Mouse (Mus musculus): ENCODE results near the gene Fgg. TPM values are rescaled to one million over a fixed set of nuclear protein-coding genes. Genes with fewer than 3 reads are reported as not detected.

Gene Fgg
- total and polyA plus RNA-seq, 3 experiments, result 0.11 TPM; not detected in 2

DNA sequence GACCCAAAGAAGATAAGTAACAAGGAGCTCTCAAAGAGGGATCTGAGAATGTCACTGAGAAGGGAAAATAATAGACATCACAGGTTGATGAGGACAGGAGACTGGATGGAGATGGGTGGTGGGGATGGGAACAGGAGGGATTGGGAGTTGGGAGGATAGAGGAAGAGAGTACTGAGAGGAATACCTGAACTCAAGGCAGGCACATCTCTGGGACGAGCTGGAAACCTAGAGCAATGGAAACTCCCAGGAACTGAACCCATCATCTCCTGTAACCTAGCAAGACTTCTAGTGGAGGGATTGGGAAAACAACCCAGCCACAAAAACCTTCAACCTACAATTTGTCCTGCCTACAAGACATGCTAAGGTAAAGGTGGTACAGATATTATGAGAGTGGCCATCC, 8.7 kb downstream of the Fgg start:
- H3K4me3 ChIP-seq (ENCODE audit: low read depth, low read length), result no peak overlapping the region
- TF ChIP-seq CTCF (IDR thresholded peaks at IDR 0.05; ENCODE audit: low read depth, low read length) (no peak), GATA1 (IDR thresholded peaks at IDR 0.05; ENCODE audit: borderline replicate concordance, low read length) (no peak), POLR2AphosphoS5 (IDR thresholded peaks at IDR 0.05; ENCODE audit: insufficient replicate concordance, low read depth, low read length) (no peak), TAL1 (conservative IDR thresholded peaks at IDR 0.05; ENCODE audit: low read depth, low read length) (no peak), GATA2 (IDR thresholded peaks at IDR 0.05; ENCODE audit: borderline replicate concordance, low read depth, low read length) (no peak)
- H3K4me1 ChIP-seq (ENCODE audit: insufficient read depth, low read depth, low read length), result no peaks in the 10 kb centered on the region; the same call in 1 of the 2 replicates
- H3K27me3 ChIP-seq (ENCODE audit: insufficient read depth, low read length), result peaks cover 3% of the 10 kb centered on the region; the same call in 1 of the 2 replicates
- H3K9me3 ChIP-seq (replicated peaks), result no peaks in the 10 kb centered on the region
- DNase-seq (ENCODE audit: low spot score) (no peak), ATAC-seq (ENCODE audit: extremely low read depth, insufficient number of reproducible peaks, low FRiP score, poor library complexity, severe bottlenecking) (no peak)
- H3K36me3 ChIP-seq (replicated peaks), result no peaks in the 10 kb centered on the region

GRCm38 (mm10) chr3:83020387-83020786, 12.9 kb downstream of the Fgg start:
- DNase-seq (ENCODE audit: low spot score), result no peak
- no peaks in the 10 kb centered on the region; the same call in 1 of the 2 replicates for H3K4me1 ChIP-seq (ENCODE audit: insufficient read depth, low read depth, low read length)
- H3K27me3 ChIP-seq (ENCODE audit: insufficient read depth, low read length), result 0 out of 2 replicates have a peak, but pooled peaks cover under 1% of the 10 kb centered on the region
- TF ChIP-seq POLR2AphosphoS5 (IDR thresholded peaks at IDR 0.05; ENCODE audit: insufficient replicate concordance, low read depth, low read length), result no peak
- no peak for TF ChIP-seq GATA1 (IDR thresholded peaks at IDR 0.05; ENCODE audit: borderline replicate concordance, low read length)
- no peak for TF ChIP-seq CTCF (IDR thresholded peaks at IDR 0.05; ENCODE audit: low read depth, low read length)
- TF ChIP-seq TAL1 (conservative IDR thresholded peaks at IDR 0.05; ENCODE audit: low read depth, low read length), result no peak
- TF ChIP-seq GATA2 (IDR thresholded peaks at IDR 0.05; ENCODE audit: borderline replicate concordance, low read depth, low read length), result no peak
- H3K36me3 ChIP-seq (replicated peaks), result no peaks in the 10 kb centered on the region
- no peaks in the 10 kb centered on the region for H3K9me3 ChIP-seq (replicated peaks)
- no peak for ATAC-seq (ENCODE audit: extremely low read depth, insufficient number of reproducible peaks, low FRiP score, poor library complexity, severe bottlenecking)
- no peak overlapping the region for H3K4me3 ChIP-seq (ENCODE audit: low read depth, low read length)

GRCm38 (mm10) chr3:83021176-83021575, 13.7 kb downstream of the Fgg start:
- DNase-seq (ENCODE audit: low spot score) (no peak), ATAC-seq (ENCODE audit: extremely low read depth, insufficient number of reproducible peaks, low FRiP score, poor library complexity, severe bottlenecking) (no peak)
- peaks cover 7% of the 10 kb centered on the region; the same call in 1 of the 2 replicates for H3K27me3 ChIP-seq (ENCODE audit: insufficient read depth, low read length)
- H3K4me1 ChIP-seq (ENCODE audit: insufficient read depth, low read depth, low read length), result no peaks in the 10 kb centered on the region; the same call in 1 of the 2 replicates
- H3K4me3 ChIP-seq (ENCODE audit: low read depth, low read length), result no peak overlapping the region
- TF ChIP-seq CTCF (IDR thresholded peaks at IDR 0.05; ENCODE audit: low read depth, low read length) (no peak), GATA1 (IDR thresholded peaks at IDR 0.05; ENCODE audit: borderline replicate concordance, low read length) (no peak)
- H3K36me3 ChIP-seq (replicated peaks), result no peaks in the 10 kb centered on the region
- no peaks in the 10 kb centered on the region for H3K9me3 ChIP-seq (replicated peaks)

DNA sequence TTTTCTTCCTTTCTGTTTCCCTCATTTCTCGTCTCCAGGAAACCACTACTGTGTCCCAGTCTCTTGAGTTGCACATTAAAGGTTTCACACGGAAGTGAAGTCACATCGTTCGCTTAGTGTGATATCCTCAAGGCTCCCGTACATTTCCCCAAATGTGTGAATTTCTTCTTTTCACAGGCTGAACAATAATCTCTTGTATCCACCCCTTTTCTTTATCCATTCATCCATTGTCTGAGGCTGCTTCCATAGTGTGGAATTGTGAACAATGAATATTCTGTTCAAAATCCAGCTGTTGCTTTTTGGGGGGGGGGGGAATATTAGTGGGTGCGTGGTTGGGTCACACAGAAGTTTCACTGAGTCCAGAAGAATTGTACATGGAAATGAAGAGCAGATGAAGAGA, 17.5 kb downstream of the Fgg start:
- H3K27me3 ChIP-seq (ENCODE audit: insufficient read depth, low read length), result peaks cover 7% of the 10 kb centered on the region; the same call in 1 of the 2 replicates
- ATAC-seq (ENCODE audit: extremely low read depth, insufficient number of reproducible peaks, low FRiP score, poor library complexity, severe bottlenecking), result no peak
- H3K36me3 ChIP-seq (replicated peaks), result no peaks in the 10 kb centered on the region
- no peak overlapping the region for H3K4me3 ChIP-seq (ENCODE audit: low read depth, low read length)
- TF ChIP-seq GATA1 (IDR thresholded peaks at IDR 0.05; ENCODE audit: borderline replicate concordance, low read length), result no peak
- no peak for TF ChIP-seq POLR2AphosphoS5 (IDR thresholded peaks at IDR 0.05; ENCODE audit: insufficient replicate concordance, low read depth, low read length)
- H3K4me1 ChIP-seq (ENCODE audit: insufficient read depth, low read depth, low read length), result no peaks in the 10 kb centered on the region
- DNase-seq (ENCODE audit: low spot score), result no peak
- H3K9me3 ChIP-seq (replicated peaks), result no peaks in the 10 kb centered on the region

- ATAC-seq (ENCODE audit: extremely low read depth, insufficient number of reproducible peaks, low FRiP score, poor library complexity, severe bottlenecking) (no peak), DNase-seq (ENCODE audit: low spot score) (no peak)
- H3K4me1 ChIP-seq (ENCODE audit: insufficient read depth, low read depth, low read length), result no peaks in the 10 kb centered on the region
- peaks cover 7% of the 10 kb centered on the region; the same call in 1 of the 2 replicates for H3K27me3 ChIP-seq (ENCODE audit: insufficient read depth, low read length)
- no peak for TF ChIP-seq GATA2 (IDR thresholded peaks at IDR 0.05; ENCODE audit: borderline replicate concordance, low read depth, low read length)
- H3K36me3 ChIP-seq (replicated peaks), result no peaks in the 10 kb centered on the region
- H3K9me3 ChIP-seq (replicated peaks), result no peaks in the 10 kb centered on the region
- no peak within 1 kb of the TSS for H3K4me3 ChIP-seq (ENCODE audit: low read depth, low read length)
These were observed 18.2 kb downstream of the Fgg start, which contains the start of gene Fga for GRCm38 (mm10) chr3:83025475-83026301. Gene Fga, plus strand, starts transcription at chr3:83026076.

DNA sequence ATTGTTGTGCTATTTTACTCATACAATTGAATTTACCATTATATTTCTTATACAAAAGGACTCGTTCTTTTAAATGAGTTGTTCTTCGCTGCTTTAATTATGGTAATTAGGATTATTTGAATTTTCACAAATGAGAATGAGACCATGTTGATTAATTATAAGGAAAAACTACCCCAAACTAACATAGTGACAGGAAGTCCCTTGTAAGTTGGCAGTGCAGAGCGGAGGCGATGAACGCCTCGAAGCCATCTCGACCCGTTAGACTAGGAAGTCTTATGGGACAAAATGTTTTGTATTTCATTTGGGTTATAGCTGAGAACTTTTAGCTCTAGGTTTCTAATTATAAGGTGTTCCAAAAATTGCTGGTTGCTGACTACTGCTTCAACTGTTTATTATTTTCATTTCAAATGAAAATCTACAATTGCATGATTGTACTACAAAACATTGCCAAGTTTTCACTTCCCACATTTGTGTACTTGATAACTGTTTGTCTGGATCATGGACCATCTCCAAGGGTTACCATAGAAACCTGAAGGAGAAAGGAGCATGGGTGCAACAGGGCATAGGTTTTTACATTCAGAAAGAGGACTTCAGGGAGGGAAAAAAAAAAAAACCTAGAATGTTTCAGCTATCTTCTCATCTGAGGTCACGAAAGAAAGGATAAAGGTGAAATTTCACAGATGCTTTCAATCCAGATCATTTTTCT, 20.2 kb downstream of the Fgg start:
- Histone ChIP-seq H3K4me1 (ENCODE audit: insufficient read depth, low read depth, low read length) (no peaks in the 10 kb centered on the region), H3K27me3 (ENCODE audit: insufficient read depth, low read length) (peaks cover 17% of the 10 kb centered on the region; the same call in 1 of the 2 replicates), H3K4me3 (ENCODE audit: low read depth, low read length) (no peak overlapping the region), H3K9me3 (replicated peaks) (no peaks in the 10 kb centered on the region), H3K36me3 (replicated peaks) (no peaks in the 10 kb centered on the region)
- TF ChIP-seq TAL1 (conservative IDR thresholded peaks at IDR 0.05; ENCODE audit: low read depth, low read length) (no peak), CTCF (IDR thresholded peaks at IDR 0.05; ENCODE audit: low read depth, low read length) (no peak), GATA2 (IDR thresholded peaks at IDR 0.05; ENCODE audit: borderline replicate concordance, low read depth, low read length) (no peak), GATA1 (IDR thresholded peaks at IDR 0.05; ENCODE audit: borderline replicate concordance, low read length) (no peak), POLR2AphosphoS5 (IDR thresholded peaks at IDR 0.05; ENCODE audit: insufficient replicate concordance, low read depth, low read length) (no peak)
- DNase-seq (ENCODE audit: low spot score) (no peak), ATAC-seq (ENCODE audit: extremely low read depth, insufficient number of reproducible peaks, low FRiP score, poor library complexity, severe bottlenecking) (no peak)

Data from G1E (cell line).